Mouse (Mus musculus): ENCODE results near the gene Tff3. TPM values are rescaled to one million over a fixed set of nuclear protein-coding genes. Genes with fewer than 3 reads are reported as not detected.

Gene Tff3
- total RNA-seq, 2 experiments from 2014 or later: not detected

DNA sequence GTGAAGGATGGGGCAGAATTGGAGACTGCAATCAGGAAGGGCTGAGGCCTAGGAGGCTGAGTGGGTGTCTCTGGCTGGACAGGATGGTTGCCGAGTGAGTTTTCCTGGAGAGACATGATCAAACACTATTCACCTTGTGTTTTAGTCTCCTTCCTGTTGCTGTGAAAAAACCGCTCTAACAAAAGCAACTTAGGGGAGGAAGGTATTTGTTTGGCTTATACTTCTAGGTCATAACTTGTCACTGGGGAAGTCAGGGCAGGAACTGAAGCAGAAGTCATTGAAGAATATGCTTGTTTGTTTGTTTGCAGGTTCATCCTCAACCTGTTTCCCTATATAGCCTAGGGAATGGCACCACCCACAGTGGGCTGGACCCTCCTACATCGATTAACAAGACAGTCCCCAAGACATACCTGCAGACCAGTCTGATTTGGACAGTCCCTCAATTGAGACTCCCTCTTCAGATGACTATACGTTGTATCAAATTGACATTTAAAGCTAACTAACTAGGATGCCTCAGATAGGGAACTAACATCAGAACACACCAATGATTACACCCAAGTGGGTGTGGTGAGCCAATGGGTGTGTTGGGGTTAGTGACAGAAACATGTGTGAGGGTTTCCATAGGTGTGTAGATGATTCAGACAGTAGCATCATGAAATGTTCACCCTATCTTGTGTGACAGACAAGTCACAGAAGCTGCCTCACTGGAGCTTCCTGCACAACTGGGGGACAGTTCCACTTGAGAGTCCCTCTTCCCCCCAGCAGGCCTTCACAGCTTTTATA is 47.0 kb downstream of the Tff3 start:
- DNase-seq: no peak
- TF ChIP-seq CTCF (IDR thresholded peaks at IDR 0.05): no peak
- Histone ChIP-seq H3K27ac (no peak overlapping the region), H3K4me3 (no peak overlapping the region)
- intact Hi-C loops (cut with DNase I): no loop called here

DNA sequence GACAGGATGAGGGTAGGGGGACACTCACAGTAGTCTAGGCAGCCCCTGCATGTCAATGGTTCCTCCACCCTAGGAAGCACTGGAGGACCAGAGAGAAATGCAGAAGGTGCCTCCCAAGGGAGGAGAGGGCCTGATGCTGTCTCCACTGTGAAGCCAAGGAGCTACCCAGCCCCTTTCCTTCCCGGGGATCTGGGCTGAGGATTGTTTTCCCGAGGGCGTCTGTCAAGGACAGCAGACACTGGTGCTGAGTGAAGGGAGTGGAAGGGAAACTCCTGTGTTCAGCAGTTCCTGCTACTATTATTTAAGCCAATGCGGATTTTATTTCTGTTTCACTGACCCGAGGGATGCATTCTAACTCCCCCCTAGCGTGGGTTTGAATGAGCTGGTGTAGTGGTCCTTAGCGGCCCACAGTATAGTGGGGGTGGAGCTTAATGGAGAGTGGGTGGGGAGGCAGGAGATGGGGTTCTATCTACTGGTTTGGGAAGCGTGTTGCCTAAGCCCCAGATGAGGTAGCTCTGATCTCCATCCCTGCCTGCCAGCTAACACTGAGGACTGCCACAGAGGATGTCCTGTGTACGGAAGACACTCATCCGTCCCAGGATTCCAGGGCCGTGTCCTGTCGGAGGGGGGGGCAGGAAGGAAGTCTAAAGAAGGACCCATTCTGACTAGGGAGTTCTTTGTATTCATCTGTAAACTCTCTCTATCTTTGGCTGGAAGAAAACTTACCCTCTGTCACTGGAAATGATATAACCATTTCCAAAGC is 50.2 kb downstream of the Tff3 start:
- intact Hi-C loops (cut with DNase I): no loop called here
- no peak for TF ChIP-seq CTCF (IDR thresholded peaks at IDR 0.05)
- H3K27ac ChIP-seq: peak overlapping the region; percentile 70
- no peak for DNase-seq
- no peak overlapping the region for H3K4me3 ChIP-seq

DNA sequence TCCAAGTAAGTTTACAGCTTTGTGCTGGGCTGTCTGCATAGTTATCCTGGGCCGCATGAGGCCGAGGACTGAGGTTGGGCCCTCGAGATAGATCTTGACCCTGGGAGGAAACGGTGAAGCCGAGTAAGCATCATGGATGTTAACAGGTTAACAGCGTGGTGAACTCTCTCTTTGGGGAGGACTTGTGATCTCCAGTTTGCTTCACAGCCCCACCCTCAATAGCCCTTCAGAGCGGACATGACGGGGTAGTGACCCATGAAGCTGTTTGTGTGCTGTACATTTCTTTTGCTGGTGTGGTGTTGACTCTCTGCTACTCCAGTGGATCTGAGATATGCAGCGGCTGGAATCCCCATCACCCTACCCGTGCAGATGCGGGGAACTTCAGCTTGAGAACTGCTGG is 50.9 kb downstream of the Tff3 start:
- intact Hi-C loops (cut with DNase I): no loop called here

DNA sequence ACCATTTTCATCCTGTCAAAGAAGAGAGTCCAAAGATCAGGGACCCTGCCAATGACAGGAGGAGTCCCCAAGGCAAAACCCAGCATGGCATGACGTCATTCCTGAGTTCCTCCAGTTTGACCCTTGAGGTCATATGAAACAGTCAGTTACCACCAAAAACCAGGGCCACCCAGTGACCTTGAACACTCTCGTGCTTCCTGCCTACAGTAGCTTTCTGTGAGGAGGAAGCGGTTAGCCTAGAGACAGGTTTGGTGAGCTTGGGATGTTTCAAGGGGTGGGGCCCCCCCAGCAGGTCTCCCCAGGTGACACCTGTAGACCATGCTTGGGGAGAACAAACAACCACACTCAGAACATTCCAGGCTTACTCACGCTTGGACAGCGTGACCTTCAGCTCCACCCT is 51.9 kb downstream of the Tff3 start:
- intact Hi-C loops (cut with DNase I): no loop called here
- no peak for DNase-seq
- Histone ChIP-seq H3K4me3 (no peak overlapping the region), H3K27ac (no peak overlapping the region)
- TF ChIP-seq CTCF (IDR thresholded peaks at IDR 0.05): no peak

More for the DNA sequence above, 50.9 kb downstream of the Tff3 start:
- no peak for DNase-seq
- TF ChIP-seq CTCF (IDR thresholded peaks at IDR 0.05): no peak
- Histone ChIP-seq H3K4me3 (no peak overlapping the region), H3K27ac (peak overlapping the region; percentile 70)

DNA sequence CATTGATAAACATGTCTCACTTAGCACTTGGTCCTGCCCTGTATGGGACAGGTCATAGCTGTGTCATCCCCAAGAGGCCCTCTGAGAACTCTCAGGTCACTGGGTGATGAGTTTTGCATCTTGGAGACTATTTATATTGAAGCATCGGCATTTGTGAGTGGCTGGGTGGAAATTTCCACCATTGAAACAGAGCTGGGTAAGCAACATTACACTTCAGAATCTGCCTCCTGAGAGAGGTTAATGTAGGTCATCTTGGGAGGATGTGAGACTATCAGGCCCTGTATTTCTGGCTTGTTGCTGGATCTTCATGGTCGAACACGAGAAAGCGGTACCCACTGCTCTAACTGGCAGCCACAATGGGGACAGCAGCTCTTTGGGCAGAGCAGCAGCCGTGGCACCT is 54.0 kb downstream of the Tff3 start:
- DNase-seq: peak; percentile 14
- Histone ChIP-seq H3K27ac (peak overlapping the region; percentile 76), H3K4me3 (peak overlapping the region; percentile 36)
- intact Hi-C loops (cut with DNase I): no loop called here
- TF ChIP-seq CTCF (IDR thresholded peaks at IDR 0.05): no peak

Other genes with a start within 250 kb of the Tff3 start
- gene Glp1r, start 227.8 kb downstream of the Tff3 start, total RNA-seq (2021): not detected
- not detected for gene Umodl1, start 175.0 kb downstream of the Tff3 start, total RNA-seq (2021)
- gene Abcg1, start 72.0 kb downstream of the Tff3 start, total RNA-seq (2021): 1 to 10 TPM in 1 of 2 experiments, under 1 TPM in 1; 0.89 to 2.5 TPM
- not detected for gene Tff2, start 14.6 kb upstream of the Tff3 start, total RNA-seq (2021)
- gene Tff1, start 35.6 kb upstream of the Tff3 start, total RNA-seq (2021): not detected
- not detected for gene Tmprss3, start 69.3 kb upstream of the Tff3 start, total RNA-seq (2021)
- not detected for gene Ubash3a, start 78.2 kb upstream of the Tff3 start, total RNA-seq (2021)
- 10 to 100 TPM in 1 of 2 experiments, 1 to 10 TPM in 1; 4.7 to 17.5 TPM for gene Rsph1, start 147.7 kb upstream of the Tff3 start, total RNA-seq (2021)
- gene Slc37a1, start 157.1 kb upstream of the Tff3 start, total RNA-seq (2021): 1 to 10 TPM; 3.0 to 4.2 TPM